Mouse (Mus musculus) embryonic fibroblast, embryonic 13.5 days (primary cell): ENCODE results near the gene Nat8f6.

Source experiments
- CTCF ChIP-seq: IDR thresholded peaks from 2 replicates; pipeline ENCODE4 v1.5.1; 2011; ENCODE audit warnings: mild to moderate bottlenecking, control low read depth, low read length, moderate library complexity, borderline replicate concordance; ENCODE audit not compliant: insufficient read depth
- POLR2A ChIP-seq: IDR thresholded peaks from 2 replicates; pipeline ENCODE4 v1.6.1; 2011; ENCODE audit warnings: low read depth, mild to moderate bottlenecking, control low read depth, low read length, moderate library complexity

- TF ChIP-seq POLR2A, result no peak
- TF ChIP-seq CTCF, result no peak
Observed at GRCm38 (mm10) chr6:85839982-85840381, 19.2 kb upstream of the Nat8f6 start.
